27 mouse cellular contexts compared by ENCODE assay signal in genomic region chr15:102353986-102354385, GRCm38 (mm10). TPM values are rescaled to one million over a fixed set of nuclear protein-coding genes. Genes with fewer than 3 reads are reported as not detected.
A peak's percentile ranks its signal among the peaks of the same experiment; 100 is the strongest.
DNase-seq lines count a peak whose midpoint lies in the region; ATAC-seq and TF ChIP-seq lines count a peak whose summit lies in the region.
"Had no signal": no experiment of that assay in that cellular context is flagged by ENCODE, and none has a peak within 500 bp of the region (broad histone marks: within the 10 kb centered on the region; RNA-seq: fewer than 3 reads in every experiment).

No protein-coding gene starts in this region.

- peaks cover 41% of the 10 kb centered on the region for H3K27me3 ChIP-seq in intestine, postnatal 0 days (replicated peaks; ENCODE audit: control insufficient read depth, insufficient read depth, low read length)
- peaks cover 29% of the 10 kb centered on the region for H3K27me3 ChIP-seq in intestine, embryonic 16.5 days (replicated peaks; ENCODE audit: control insufficient read depth, insufficient read depth, low read length)
- H3K27me3 ChIP-seq in lung, postnatal 0 days (replicated peaks; ENCODE audit: insufficient read depth, low read length): peaks cover 8% of the 10 kb centered on the region; the same call in 1 of the 2 replicates
- H3K27me3 ChIP-seq: Patski had no signal

- H3K4me1 ChIP-seq in intestine, postnatal 0 days (replicated peaks; ENCODE audit: control insufficient read depth, insufficient read depth, low read length): no peaks in the 10 kb centered on the region
- H3K4me1 ChIP-seq in intestine, embryonic 16.5 days (ENCODE audit: control insufficient read depth, insufficient read depth, low read length): peaks cover 23% of the 10 kb centered on the region
- peaks cover 10% of the 10 kb centered on the region for H3K4me1 ChIP-seq in lung, postnatal 0 days (ENCODE audit: insufficient read depth, low read depth, low read length)

- no peak for ATAC-seq in intestine, postnatal 0 days
- no peak for ATAC-seq in intestine, embryonic 16.5 days
- no peak for ATAC-seq in lung, postnatal 0 days
- no peak for ATAC-seq in megakaryocyte, adult 5-6 weeks (ENCODE audit: poor library complexity, severe bottlenecking)
- ATAC-seq: CD4-positive, CD25-positive, alpha-beta regulatory T cell, adult 4 months; forebrain, postnatal 0 days; midbrain, embryonic 15.5 days; Patski had no signal

- peak; percentile 48 for DNase-seq in embryo, embryonic 10.5 days (ENCODE audit: low spot score)
- DNase-seq in embryo, embryonic 9.5 days (ENCODE audit: extremely low spot score): no peak
- DNase-seq in lung, postnatal 0 days (ENCODE audit: low spot score): no peak
- DNase-seq in lung, postnatal 14 days: no peak
- no peak for DNase-seq in ovary, postnatal 14 days (ENCODE audit: low spot score)
- DNase-seq: adrenal gland, adult 2 months; cerebellum, adult 18-20 months; cerebellum, postnatal 14 days; forebrain, postnatal 0 days; heart, postnatal 4 days; kidney, adult 11 months; left cerebral cortex, postnatal 4 days; lung, adult 2 months; lung, postnatal 4 days; thymus, adult 2 months had no signal

- H3K4me2 ChIP-seq in intestine, postnatal 0 days (replicated peaks; ENCODE audit: low read depth): no peak overlapping the region
- H3K4me2 ChIP-seq in intestine, embryonic 16.5 days (ENCODE audit: low read depth, low read length): no peak overlapping the region
- H3K4me2 ChIP-seq in lung, postnatal 0 days (replicated peaks; ENCODE audit: low read depth, low read length): no peak overlapping the region

- 86% methylated on average over 2 of the region's 2 CpGs for WGBS in intestine, postnatal 0 days
- WGBS in intestine, embryonic 16.5 days: 82% methylated on average over 2 of the region's 2 CpGs
- 81% methylated on average over 2 of the region's 2 CpGs for WGBS in lung, postnatal 0 days

- TF ChIP-seq CTCF in intestine, postnatal 0 days (IDR thresholded peaks at IDR 0.05; ENCODE audit: low read depth): peak; percentile 20; the same call in 1 of the 2 replicates
- TF ChIP-seq CTCF in lung, postnatal 0 days (IDR thresholded peaks at IDR 0.05): peak; percentile 34

- H3K9ac ChIP-seq in intestine, postnatal 0 days (ENCODE audit: low read depth, low read length): no peak overlapping the region
- no peak overlapping the region for H3K9ac ChIP-seq in intestine, embryonic 16.5 days (ENCODE audit: low read depth, low read length)
- no peak overlapping the region for H3K9ac ChIP-seq in lung, postnatal 0 days (replicated peaks; ENCODE audit: low read depth)
- H3K9ac ChIP-seq: neural tube, embryonic 15.5 days had no signal

- H3K4me3 ChIP-seq in intestine, postnatal 0 days (ENCODE audit: low read depth, low read length): no peak overlapping the region
- no peak overlapping the region for H3K4me3 ChIP-seq in intestine, embryonic 16.5 days (ENCODE audit: low read length)
- H3K4me3 ChIP-seq in lung, postnatal 0 days (ENCODE audit: low read depth, low read length): no peak overlapping the region
- H3K4me3 ChIP-seq: midbrain, embryonic 15.5 days; neural tube, embryonic 15.5 days had no signal

- H3K9me3 ChIP-seq in intestine, postnatal 0 days (ENCODE audit: control insufficient read depth): no peaks in the 10 kb centered on the region
- H3K9me3 ChIP-seq in intestine, embryonic 16.5 days (ENCODE audit: control insufficient read depth, low read length): no peaks in the 10 kb centered on the region
- H3K9me3 ChIP-seq in lung, postnatal 0 days (ENCODE audit: low read length): no peaks in the 10 kb centered on the region
- H3K9me3 ChIP-seq: heart, embryonic 10.5 days; hindbrain, embryonic 15.5 days; midbrain, embryonic 15.5 days; neural tube, embryonic 15.5 days had no signal

- no peak for TF ChIP-seq EP300 in lung, postnatal 0 days (IDR thresholded peaks at IDR 0.05)

- no peak overlapping the region for H3K27ac ChIP-seq in intestine, postnatal 0 days (ENCODE audit: low read depth, low read length)
- no peak overlapping the region for H3K27ac ChIP-seq in intestine, embryonic 16.5 days (ENCODE audit: low read length)
- H3K27ac ChIP-seq in lung, postnatal 0 days (ENCODE audit: low read length): no peak overlapping the region
- H3K27ac ChIP-seq: heart, embryonic 10.5 days; hindbrain, embryonic 15.5 days; midbrain, embryonic 15.5 days; neural tube, embryonic 15.5 days had no signal

- H3K36me3 ChIP-seq in intestine, postnatal 0 days (ENCODE audit: control insufficient read depth, insufficient read depth): no peaks in the 10 kb centered on the region
- H3K36me3 ChIP-seq in intestine, embryonic 16.5 days (ENCODE audit: control insufficient read depth, insufficient read depth, low read length): no peaks in the 10 kb centered on the region
- H3K36me3 ChIP-seq in lung, postnatal 0 days (ENCODE audit: insufficient read depth, low read length): no peaks in the 10 kb centered on the region
- H3K36me3 ChIP-seq: heart, embryonic 10.5 days; hindbrain, embryonic 15.5 days; midbrain, embryonic 15.5 days; neural tube, embryonic 15.5 days had no signal

RNA-seq across cellular contexts. Expression of gene Aaas, which starts 3.4 kb away (rescaled TPM):
- 15.0 and 16.8 TPM in 2 replicates for polyA plus RNA-seq in intestine, postnatal 0 days (2015; fragmentation: Nextera tagmentation; extraction: Ambion mirVana)
- polyA plus RNA-seq in intestine, embryonic 16.5 days (2015; fragmentation: Nextera tagmentation; extraction: Ambion mirVana): 50.6 and 59.1 TPM in 2 replicates
- polyA plus RNA-seq in lung, postnatal 0 days (2015; fragmentation: Nextera tagmentation; extraction: Ambion mirVana): 16.2 and 17.0 TPM in 2 replicates
- total RNA-seq in megakaryocyte, adult 5-6 weeks (2015): 67.5 and 75.2 TPM in 2 replicates
- total RNA-seq in megakaryocyte, adult 5-6 weeks (2017): 64.3 and 100 TPM in 2 replicates

RNA-seq across cellular contexts. Expression of gene Sp7, which starts 13.0 kb away (rescaled TPM):
- polyA plus RNA-seq in intestine, postnatal 0 days (2015; fragmentation: Nextera tagmentation; extraction: Ambion mirVana): 0.07 and 0.14 TPM in 2 replicates
- 0.50 and 0.60 TPM in 2 replicates for polyA plus RNA-seq in intestine, embryonic 16.5 days (2015; fragmentation: Nextera tagmentation; extraction: Ambion mirVana)
- polyA plus RNA-seq in lung, postnatal 0 days (2015; fragmentation: Nextera tagmentation; extraction: Ambion mirVana): not detected in 2 replicates
- total RNA-seq in megakaryocyte, adult 5-6 weeks (2015): not detected in 2 replicates
- total RNA-seq in megakaryocyte, adult 5-6 weeks (2017): not detected in 2 replicates
- total RNA-seq: heart, postnatal 4 days; liver, adult 2 months had no signal
- polyA plus RNA-seq: CD4-positive, CD25-positive, alpha-beta regulatory T cell, adult 4 months; large intestine, adult 2 months; liver, adult 2 months; Patski; small intestine, adult 2 months had no signal

RNA-seq across cellular contexts. Expression of gene Myg1, which starts 22.5 kb away (rescaled TPM):
- 35.8 and 41.5 TPM in 2 replicates for polyA plus RNA-seq in intestine, postnatal 0 days (2015; fragmentation: Nextera tagmentation; extraction: Ambion mirVana)
- polyA plus RNA-seq in intestine, embryonic 16.5 days (2015; fragmentation: Nextera tagmentation; extraction: Ambion mirVana): 75.3 and 80.9 TPM in 2 replicates
- 46.1 and 48.3 TPM in 2 replicates for polyA plus RNA-seq in lung, postnatal 0 days (2015; fragmentation: Nextera tagmentation; extraction: Ambion mirVana)
- 28.4 and 28.6 TPM in 2 replicates for total RNA-seq in megakaryocyte, adult 5-6 weeks (2015)
- 47.8 and 52.2 TPM in 2 replicates for total RNA-seq in megakaryocyte, adult 5-6 weeks (2017)

RNA-seq across cellular contexts. Expression of gene Pfdn5, which starts 28.1 kb away (rescaled TPM):
- 339 and 341 TPM in 2 replicates for polyA plus RNA-seq in intestine, postnatal 0 days (2015; fragmentation: Nextera tagmentation; extraction: Ambion mirVana)
- polyA plus RNA-seq in intestine, embryonic 16.5 days (2015; fragmentation: Nextera tagmentation; extraction: Ambion mirVana): 280 and 283 TPM in 2 replicates
- polyA plus RNA-seq in lung, postnatal 0 days (2015; fragmentation: Nextera tagmentation; extraction: Ambion mirVana): 457 and 467 TPM in 2 replicates
- total RNA-seq in megakaryocyte, adult 5-6 weeks (2015): 385 and 398 TPM in 2 replicates
- 347 and 441 TPM in 2 replicates for total RNA-seq in megakaryocyte, adult 5-6 weeks (2017)

RNA-seq across cellular contexts. Expression of gene Sp1, which starts 52.0 kb away (rescaled TPM):
- 5.6 and 5.8 TPM in 2 replicates for polyA plus RNA-seq in intestine, postnatal 0 days (2015; fragmentation: Nextera tagmentation; extraction: Ambion mirVana)
- 6.8 and 7.2 TPM in 2 replicates for polyA plus RNA-seq in intestine, embryonic 16.5 days (2015; fragmentation: Nextera tagmentation; extraction: Ambion mirVana)
- 7.3 and 8.6 TPM in 2 replicates for polyA plus RNA-seq in lung, postnatal 0 days (2015; fragmentation: Nextera tagmentation; extraction: Ambion mirVana)
- total RNA-seq in megakaryocyte, adult 5-6 weeks (2015): 68.3 and 71.8 TPM in 2 replicates
- 64.1 and 72.2 TPM in 2 replicates for total RNA-seq in megakaryocyte, adult 5-6 weeks (2017)
